Mouse (Mus musculus) heart, adult 2 months (tissue): ENCODE results near the gene Map3k3.

Experiments
- CTCF ChIP-seq: fragments of 200-600 bp; IDR thresholded peaks from 2 replicates; pipeline ENCODE4 v1.8.1; 2022; ENCODE audit warnings: antibody characterized with exemption, mild to moderate bottlenecking, moderate library complexity
- EP300 ChIP-seq: fragments of 200-500 bp; IDR thresholded peaks from 2 replicates; pipeline ENCODE4 v1.6.1; 2011; ENCODE audit warnings: low read depth, low read length, control low read depth; ENCODE audit not compliant: insufficient read depth
- POLR2A ChIP-seq: fragments of 200-500 bp; IDR thresholded peaks from 2 replicates; pipeline ENCODE4 v1.6.1; 2011; ENCODE audit warnings: mild to moderate bottlenecking, low read depth, low read length, control low read depth; ENCODE audit not compliant: insufficient read depth

- TF ChIP-seq POLR2A, result peak; percentile 63
- TF ChIP-seq CTCF, result peak; percentile 49
- TF ChIP-seq EP300, result no peak
These were observed 75.8 kb downstream of the Map3k3 start for GRCm38 (mm10) chr11:106159921-106160840.
